Mouse (Mus musculus) thymus, postnatal 4 days (tissue): ENCODE measurements at regions not wholly inside any gene's neighbourhood (a gene's known extent, or its start where the extent isn't known, plus 50 kb on each side); places are given as distances from the start of the nearest gene placed in this dataset.

ENCODE experiments used
- DNase-seq: peaks from one replicate; pipeline ENCODE4 v3.0.0; 2021

DNA sequence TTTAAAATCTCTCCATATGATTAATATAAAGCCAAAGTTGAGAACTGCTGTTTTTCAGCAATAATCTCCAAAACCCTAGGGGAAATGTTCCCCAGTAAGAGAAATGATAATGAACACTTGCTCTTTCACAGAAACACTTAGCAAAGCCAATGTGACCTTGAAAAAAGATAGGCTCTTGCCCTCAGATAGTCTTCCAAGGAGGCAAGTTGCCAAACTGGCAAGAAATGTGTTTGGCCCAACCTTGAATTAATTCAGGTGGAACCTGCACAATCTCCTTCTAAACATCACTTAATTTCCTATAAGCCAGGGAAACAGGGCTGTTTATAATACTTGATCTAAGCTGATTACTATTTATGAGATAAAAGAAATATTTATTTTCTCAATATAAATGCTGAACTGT lies 244.0 kb upstream of the Gnaz start:
- no peak for DNase-seq

- DNase-seq, result no peak
Observed at GRCm38 (mm10) chr10:74749446-74749845, 217.5 kb upstream of the Gnaz start.

DNA sequence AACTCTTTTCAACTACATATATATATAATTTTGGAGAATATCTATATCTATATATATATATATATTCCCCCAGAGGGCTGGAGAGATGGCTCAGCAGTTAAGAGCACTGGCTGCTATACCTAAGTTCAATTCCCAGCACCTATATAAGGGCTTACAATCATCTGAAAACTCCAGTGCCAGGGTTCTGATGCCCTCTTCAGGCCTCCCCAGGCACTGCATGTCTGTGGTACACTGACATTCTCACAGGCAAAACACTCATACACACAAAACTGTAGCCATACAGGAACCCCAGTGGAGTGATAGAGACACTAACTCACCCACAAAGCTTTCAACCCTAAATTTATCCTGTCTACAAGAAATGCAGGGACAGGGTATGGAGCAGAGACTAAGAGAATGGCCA lies 216.1 kb upstream of the Gnaz start:
- no peak for DNase-seq

- no peak for DNase-seq
Observed at GRCm38 (mm10) chr10:74760734-74761133, 206.2 kb upstream of the Gnaz start.

DNA sequence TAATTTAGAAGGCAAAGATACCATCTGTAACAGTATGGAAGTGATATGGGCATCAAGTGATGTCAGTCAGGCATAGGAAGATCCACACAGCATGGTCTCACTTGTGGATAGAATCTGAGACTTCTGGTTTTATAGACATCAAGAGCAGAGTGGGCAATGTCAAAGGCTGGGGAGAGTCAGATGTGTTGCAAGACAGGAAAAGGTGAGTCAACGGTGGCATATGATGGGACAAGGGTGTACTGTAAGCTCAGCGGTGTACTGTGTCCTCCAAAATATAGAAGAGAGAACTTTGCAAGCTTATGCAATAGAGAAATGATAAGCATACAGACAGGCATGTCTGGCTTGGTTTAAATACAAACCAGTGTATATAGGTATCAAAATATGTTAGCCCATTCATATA lies 177.7 kb upstream of the Gnaz start:
- DNase-seq, result no peak

DNA sequence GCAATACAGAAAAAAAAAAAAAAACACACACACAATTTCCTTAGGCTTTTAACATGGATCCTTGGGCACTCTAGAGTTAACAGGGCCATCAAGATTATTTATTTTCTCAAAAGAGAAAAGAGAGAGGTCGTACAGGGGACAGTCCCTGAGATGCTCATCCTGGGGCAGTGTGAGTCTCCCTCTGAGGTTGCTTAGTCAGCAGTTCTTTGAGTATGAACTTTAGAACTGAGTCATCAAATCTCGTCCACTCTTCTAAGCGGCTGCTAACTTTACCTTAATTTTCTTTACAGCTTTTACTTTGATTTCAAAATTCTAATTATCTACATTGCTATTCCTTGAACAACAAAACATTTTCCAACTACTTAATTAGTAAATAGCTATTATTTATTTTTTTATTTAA lies 177.0 kb upstream of the Gnaz start:
- no peak for DNase-seq

- no peak for DNase-seq
Observed at GRCm38 (mm10) chr10:74823395-74823794, 143.6 kb upstream of the Gnaz start.

DNA sequence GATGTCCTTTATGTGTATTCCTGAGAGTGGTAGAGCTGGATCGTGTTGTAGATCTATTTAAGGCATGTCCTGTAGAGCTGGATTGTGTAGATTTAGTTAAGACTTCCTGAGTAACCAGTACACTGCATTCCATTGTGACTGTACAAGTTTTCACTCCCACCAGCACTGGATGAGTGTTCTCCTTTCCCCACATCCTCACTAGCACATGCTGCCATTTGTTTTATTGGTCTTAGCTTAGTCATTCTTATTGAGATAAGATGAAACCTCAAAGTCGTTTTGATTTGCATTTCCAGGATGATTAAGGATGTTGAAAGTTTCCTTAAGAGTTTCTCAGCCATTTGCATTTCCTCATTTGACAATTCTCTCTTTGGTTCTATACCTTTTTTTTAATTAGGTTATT lies 132.6 kb upstream of the Gnaz start:
- no peak for DNase-seq

DNA sequence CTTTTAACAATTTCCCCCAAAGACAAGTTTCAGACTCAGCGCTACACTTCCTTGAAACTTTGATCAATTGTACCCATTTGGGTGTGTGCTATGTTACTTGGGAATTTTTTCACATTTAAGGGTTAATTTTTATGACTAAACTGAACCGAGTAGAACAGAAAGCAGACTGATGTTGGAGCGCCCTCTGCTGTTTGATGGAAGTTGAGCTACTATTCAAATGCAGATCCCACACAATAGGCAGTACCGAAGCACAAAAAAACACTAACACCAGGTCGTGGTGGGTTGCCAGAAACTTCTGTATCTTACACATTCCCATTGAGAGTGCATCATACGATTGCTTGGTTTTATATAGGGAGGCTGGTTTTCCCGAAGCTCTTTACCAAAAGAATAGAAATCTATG lies 118.6 kb upstream of the Gnaz start:
- DNase-seq, result peak; percentile 61

DNA sequence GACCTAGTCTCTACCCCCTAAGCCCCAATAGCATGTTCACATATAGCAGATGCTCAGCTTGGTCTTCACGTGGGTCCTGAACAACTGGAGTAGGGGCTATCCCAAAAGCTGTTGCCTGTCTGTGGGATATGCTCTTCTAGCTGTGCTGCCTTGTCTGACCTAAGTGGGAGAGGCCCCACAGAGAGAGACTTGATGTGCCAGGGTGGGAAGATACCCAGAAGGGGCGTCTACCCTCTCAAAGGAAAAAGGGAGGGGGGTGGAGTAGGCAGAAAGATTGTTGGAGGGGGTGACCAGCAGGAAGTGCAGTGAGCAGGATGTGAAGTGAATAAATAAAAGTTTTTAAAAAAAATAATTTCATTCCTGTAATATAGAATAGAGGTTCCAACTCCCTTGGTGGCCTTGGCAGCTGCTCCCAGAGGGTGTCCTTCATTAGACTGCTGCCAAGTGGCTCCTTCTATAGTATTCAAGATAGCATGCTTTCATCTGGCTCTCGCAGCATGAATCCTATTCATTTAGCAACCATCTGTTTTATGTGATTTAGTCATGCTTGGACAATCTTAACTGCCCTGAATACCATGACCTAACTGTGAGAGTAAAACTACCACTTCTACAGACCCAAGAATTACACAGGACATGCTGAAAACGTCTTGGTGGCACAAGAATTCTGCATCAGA lies 111.8 kb upstream of the Gnaz start:
- DNase-seq, result no peak
